In the genomic region with DNA sequence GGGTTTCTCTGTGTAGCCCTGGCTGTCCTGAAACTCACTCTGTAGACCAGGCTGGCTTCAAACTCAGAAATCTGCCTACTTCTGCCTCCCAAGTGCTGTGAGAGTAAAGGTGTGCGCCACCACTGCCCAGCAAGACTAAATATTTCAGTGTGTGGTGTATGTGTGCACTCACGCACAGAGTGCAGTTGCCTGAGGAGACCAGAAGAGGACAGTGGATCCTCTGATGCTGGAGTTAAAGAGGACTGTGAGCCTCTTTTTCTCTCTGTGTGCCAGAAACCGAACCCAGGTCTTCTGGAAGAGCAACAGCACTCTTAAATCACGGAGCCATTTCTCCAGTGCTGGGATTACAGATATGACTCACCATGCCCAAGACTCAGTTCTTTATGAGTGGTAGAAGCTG, we compare ENCODE assay signal across 14 mouse cellular contexts. TPM values are rescaled to one million over a fixed set of nuclear protein-coding genes. Genes with fewer than 3 reads are reported as not detected.
DNase-seq lines count a peak whose midpoint lies in the region; ATAC-seq and TF ChIP-seq lines count a peak whose summit lies in the region.
"Had no signal": no experiment of that assay in that cellular context is flagged by ENCODE, and none has a peak within 500 bp of the region (broad histone marks: within the 10 kb centered on the region; RNA-seq: fewer than 3 reads in every experiment).

No protein-coding gene starts in this region.

- no peaks in the 10 kb centered on the region for H3K27me3 ChIP-seq in forebrain, embryonic 14.5 days (replicated peaks; ENCODE audit: control insufficient read depth, insufficient read depth, low read length)
- H3K27me3 ChIP-seq in forebrain, embryonic 12.5 days, result no peaks in the 10 kb centered on the region
- H3K27me3 ChIP-seq in MEL (ENCODE audit: control insufficient read depth in 1 of 2, insufficient read depth in 2 of 2, low read length in 2 of 2), result no peaks in the 10 kb centered on the region
- H3K27me3 ChIP-seq: CH12.LX; heart, embryonic 12.5 days; limb, embryonic 15.5 days; midbrain, embryonic 12.5 days; Patski; stomach, embryonic 15.5 days had no signal

- no peak for TF ChIP-seq EP300 in MEL (IDR thresholded peaks at IDR 0.05; ENCODE audit: low read depth in 1 of 2, low read length in 2 of 2)

- no peak for TF ChIP-seq RAD21 in MEL (IDR thresholded peaks at IDR 0.05; ENCODE audit: low read depth, low read length)

- no peak for TF ChIP-seq POLR2A in MEL (IDR thresholded peaks at IDR 0.05; ENCODE audit: control insufficient read depth in 1 of 2, insufficient read depth in 1 of 2, low read depth in 1 of 2, low read length in 2 of 2, poor library complexity in 1 of 2)

- no peak overlapping the region for H3K9ac ChIP-seq in forebrain, embryonic 14.5 days (ENCODE audit: low read length)
- no peak overlapping the region for H3K9ac ChIP-seq in forebrain, embryonic 12.5 days
- H3K9ac ChIP-seq in MEL (ENCODE audit: control insufficient read depth, low read depth, low read length, poor library complexity, severe bottlenecking), result no peak overlapping the region
- H3K9ac ChIP-seq: heart, embryonic 12.5 days; limb, embryonic 15.5 days; midbrain, embryonic 12.5 days; stomach, embryonic 15.5 days had no signal

- H3K4me1 ChIP-seq in forebrain, embryonic 14.5 days (ENCODE audit: control insufficient read depth, insufficient read depth, low read length), result peaks cover 15% of the 10 kb centered on the region
- peaks cover 34% of the 10 kb centered on the region for H3K4me1 ChIP-seq in forebrain, embryonic 12.5 days
- no peaks in the 10 kb centered on the region; a peak in 1 of 4 replicates for H3K4me1 ChIP-seq in MEL (ENCODE audit: control insufficient read depth in 1 of 2, insufficient read depth in 2 of 2, low read length in 2 of 2)

- 97% methylated on average over 4 of the region's 4 CpGs for WGBS in forebrain, embryonic 14.5 days
- 93% methylated on average over 4 of the region's 4 CpGs for WGBS in forebrain, embryonic 12.5 days

- H3K9me3 ChIP-seq in forebrain, embryonic 14.5 days (replicated peaks; ENCODE audit: control insufficient read depth, low read length), result no peaks in the 10 kb centered on the region
- no peaks in the 10 kb centered on the region for H3K9me3 ChIP-seq in forebrain, embryonic 12.5 days
- H3K9me3 ChIP-seq in MEL (replicated peaks; ENCODE audit: insufficient read depth, low read length), result no peaks in the 10 kb centered on the region
- H3K9me3 ChIP-seq: heart, embryonic 12.5 days; limb, embryonic 15.5 days; midbrain, embryonic 12.5 days; stomach, embryonic 15.5 days had no signal

- ATAC-seq in forebrain, embryonic 14.5 days, result no peak
- no peak for ATAC-seq in forebrain, embryonic 12.5 days (ENCODE audit: low FRiP score)

- peak overlapping the region; percentile 31; the same call in 1 of the 2 replicates for H3K4me3 ChIP-seq in forebrain, embryonic 14.5 days (ENCODE audit: low read depth, low read length)
- H3K4me3 ChIP-seq in forebrain, embryonic 12.5 days (replicated peaks), result no peak overlapping the region
- H3K4me3 ChIP-seq in layer of hippocampus, adult 2 months, result no peak overlapping the region
- no peak overlapping the region for H3K4me3 ChIP-seq in MEL (ENCODE audit: control insufficient read depth in 1 of 2, insufficient read depth in 1 of 2, low read depth in 2 of 2, low read length in 2 of 2)
- H3K4me3 ChIP-seq: heart, embryonic 12.5 days had no signal

- H3K79me2 ChIP-seq in MEL (ENCODE audit: control insufficient read depth, insufficient read depth, low read length, poor library complexity), result no peaks in the 10 kb centered on the region; the same call in 1 of the 2 replicates

- H3K4me2 ChIP-seq in forebrain, embryonic 14.5 days (ENCODE audit: low read length), result peak overlapping the region; percentile 46; the same call in 1 of the 2 replicates
- H3K4me2 ChIP-seq in forebrain, embryonic 12.5 days, result no peak overlapping the region

- no peak for DNase-seq in forebrain, embryonic 14.5 days (ENCODE audit: low spot score)
- DNase-seq in layer of hippocampus, adult 2 months (ENCODE audit: low spot score in 2 of 2), result no peak
- DNase-seq in layer of hippocampus, adult 18-20 months (ENCODE audit: low spot score in 2 of 2), result no peak
- DNase-seq in 3T3-L1 (ENCODE audit: low read depth, low spot score), result peak; percentile 13
- peak; percentile 30 for DNase-seq in MEL (ENCODE audit: low read depth, low spot score)
- DNase-seq in frontal cortex, postnatal 25 days (ENCODE audit: low spot score in 2 of 2), result no peak

- peak; percentile 43 for TF ChIP-seq CTCF in layer of hippocampus, adult 2 months (conservative IDR thresholded peaks at IDR 0.05)
- peak in 2 of 3 experiments; percentile 14 to 15; a peak in 3 of 6 replicates for TF ChIP-seq CTCF in MEL (IDR thresholded peaks at IDR 0.05 in 2 of 3, conservative IDR thresholded peaks at IDR 0.05 in 1 of 3; ENCODE audit: control insufficient read depth in 1 of 3, insufficient read depth in 1 of 3, low read depth in 2 of 3, low read length in 3 of 3, poor library complexity in 1 of 3, severe bottlenecking in 1 of 3)

- 0 out of 2 replicates have a peak, but pooled peaks cover 6% of the 10 kb centered on the region for H3K36me3 ChIP-seq in forebrain, embryonic 14.5 days (ENCODE audit: control insufficient read depth, insufficient read depth, low read length)
- H3K36me3 ChIP-seq in forebrain, embryonic 12.5 days (replicated peaks), result no peaks in the 10 kb centered on the region; the same call in 1 of the 2 replicates
- H3K36me3 ChIP-seq in MEL (ENCODE audit: control insufficient read depth in 1 of 2, insufficient read depth in 2 of 2, low read length in 2 of 2), result peaks cover 0 to 4% of the 10 kb centered on the region in 2 experiments; a peak in 2 of 4 replicates

- no peak overlapping the region for H3K27ac ChIP-seq in forebrain, embryonic 14.5 days (ENCODE audit: low read depth, low read length)
- H3K27ac ChIP-seq in forebrain, embryonic 12.5 days, result no peak overlapping the region
- peak overlapping the region; percentile 90; the same call in 1 of the 2 replicates for H3K27ac ChIP-seq in layer of hippocampus, adult 2 months
- no peak overlapping the region for H3K27ac ChIP-seq in MEL (ENCODE audit: control insufficient read depth, low read depth, low read length)

TF ChIP-seq in MEL, 35 proteins besides CTCF, POLR2A, EP300 and RAD21 (continues in another document):
- TF ChIP-seq ZMIZ1 (IDR thresholded peaks at IDR 0.05; ENCODE audit: low read depth, low read length) (no peak), NRF1 (IDR thresholded peaks at IDR 0.05; ENCODE audit: insufficient read depth, low read depth, low read length, poor library complexity, severe bottlenecking) (no peak), HCFC1 (IDR thresholded peaks at IDR 0.05; ENCODE audit: low read depth, low read length) (no peak), SIN3A (IDR thresholded peaks at IDR 0.05; ENCODE audit: low read length) (no peak), RCOR1 (IDR thresholded peaks at IDR 0.05; ENCODE audit: low read depth, low read length) (no peak), GATA1 (IDR thresholded peaks at IDR 0.05; ENCODE audit: low read depth, low read length) (no peak), MAFK (IDR thresholded peaks at IDR 0.05; ENCODE audit: borderline replicate concordance, low read depth, low read length) (no peak)

RNA-seq across cellular contexts. Expression of a gene that starts 1.7 kb away (rescaled TPM):
- 3.5 and 4.4 TPM in 2 replicates for polyA plus RNA-seq in forebrain, embryonic 14.5 days (2014; fragmentation: Nextera tagmentation; extraction: Ambion mirVana)
- 2.6 and 3.2 TPM in 2 replicates for polyA plus RNA-seq in forebrain, embryonic 12.5 days (2016; fragmentation: Nextera tagmentation; extraction: Ambion mirVana)
- total RNA-seq in layer of hippocampus, adult 2 months (2021), result 100 to 1,000 TPM; 154 to 156 TPM
- total RNA-seq in layer of hippocampus, adult 18-20 months (2021), result 100 to 1,000 TPM; 173 to 175 TPM
- total RNA-seq in MEL (2012; rRNA removed), result 0.31 and 0.49 TPM in 2 replicates
- polyA plus RNA-seq in MEL (2012; ENCODE audit: insufficient read depth in 1 of 2, insufficient read length in 2 of 2, low read depth in 1 of 2, low replicate concordance in 2 of 2, missing spikeins in 1 of 2), result 1 to 10 TPM in 1 of 2 experiments, not detected in 1; 2.1 TPM
- polyA plus RNA-seq: activated CD4-positive, CD25-positive, alpha-beta regulatory T cell, adult 4 months had no signal

RNA-seq across cellular contexts. Expression of a gene that starts 18.2 kb away (rescaled TPM):
- polyA plus RNA-seq in forebrain, embryonic 14.5 days (2014; fragmentation: Nextera tagmentation; extraction: Ambion mirVana), result 9.8 and 11.0 TPM in 2 replicates
- polyA plus RNA-seq in forebrain, embryonic 12.5 days (2016; fragmentation: Nextera tagmentation; extraction: Ambion mirVana), result 14.7 and 16.4 TPM in 2 replicates
- total RNA-seq in layer of hippocampus, adult 2 months (2021), result 1 to 10 TPM; 1.9 to 4.0 TPM
- total RNA-seq in layer of hippocampus, adult 18-20 months (2021), result 1 to 10 TPM; 2.6 to 2.8 TPM
- total RNA-seq in MEL (2012; rRNA removed), result 0.39 TPM in 1 of 2 replicates, not detected in the other
- 1 to 10 TPM in 1 of 2 experiments, not detected in 1; 2.2 TPM for polyA plus RNA-seq in MEL (2012; ENCODE audit: insufficient read depth in 1 of 2, insufficient read length in 2 of 2, low read depth in 1 of 2, low replicate concordance in 2 of 2, missing spikeins in 1 of 2)
- polyA plus RNA-seq: activated CD4-positive, CD25-positive, alpha-beta regulatory T cell, adult 4 months had no signal

RNA-seq across cellular contexts. Expression of a gene that starts 30.7 kb away (rescaled TPM):
- 4.5 and 6.7 TPM in 2 replicates for polyA plus RNA-seq in forebrain, embryonic 14.5 days (2014; fragmentation: Nextera tagmentation; extraction: Ambion mirVana)
- 10.0 and 10.9 TPM in 2 replicates for polyA plus RNA-seq in forebrain, embryonic 12.5 days (2016; fragmentation: Nextera tagmentation; extraction: Ambion mirVana)
- total RNA-seq in layer of hippocampus, adult 2 months (2021), result 1 to 10 TPM; 6.5 to 7.3 TPM
- 1 to 10 TPM; 4.7 to 6.1 TPM for total RNA-seq in layer of hippocampus, adult 18-20 months (2021)
- total RNA-seq in MEL (2012; rRNA removed), result 2.1 and 2.9 TPM in 2 replicates
- 1 to 10 TPM in 1 of 2 experiments, not detected in 1; 8.7 TPM for polyA plus RNA-seq in MEL (2012; ENCODE audit: insufficient read depth in 1 of 2, insufficient read length in 2 of 2, low read depth in 1 of 2, low replicate concordance in 2 of 2, missing spikeins in 1 of 2)

RNA-seq across cellular contexts. Expression of a gene that starts 32.9 kb away (rescaled TPM):
- 0.12 and 0.22 TPM in 2 replicates for polyA plus RNA-seq in forebrain, embryonic 14.5 days (2014; fragmentation: Nextera tagmentation; extraction: Ambion mirVana)
- polyA plus RNA-seq in forebrain, embryonic 12.5 days (2016; fragmentation: Nextera tagmentation; extraction: Ambion mirVana), result 0.24 and 0.51 TPM in 2 replicates
- total RNA-seq in layer of hippocampus, adult 2 months (2021), result under 1 TPM; 0.10 to 0.20 TPM
- total RNA-seq in layer of hippocampus, adult 18-20 months (2021), result under 1 TPM in 1 of 2 experiments, not detected in 1; 0.10 TPM
- 19.6 and 22.8 TPM in 2 replicates for total RNA-seq in MEL (2012; rRNA removed)
- 10 to 100 TPM in 1 of 2 experiments, not detected in 1; 23.7 TPM for polyA plus RNA-seq in MEL (2012; ENCODE audit: insufficient read depth in 1 of 2, insufficient read length in 2 of 2, low read depth in 1 of 2, low replicate concordance in 2 of 2, missing spikeins in 1 of 2)
- polyA plus RNA-seq: Patski had no signal

RNA-seq across cellular contexts. Expression of a gene that starts 50.5 kb away (rescaled TPM):
- polyA plus RNA-seq in forebrain, embryonic 14.5 days (2014; fragmentation: Nextera tagmentation; extraction: Ambion mirVana), result 473 and 491 TPM in 2 replicates
- polyA plus RNA-seq in forebrain, embryonic 12.5 days (2016; fragmentation: Nextera tagmentation; extraction: Ambion mirVana), result 227 and 234 TPM in 2 replicates
- 1,000 to 10,000 TPM; 2,074 to 2,160 TPM for total RNA-seq in layer of hippocampus, adult 2 months (2021)
- 1,000 to 10,000 TPM; 2,132 to 2,161 TPM for total RNA-seq in layer of hippocampus, adult 18-20 months (2021)
- total RNA-seq in MEL (2012; rRNA removed), result 450 and 482 TPM in 2 replicates
- polyA plus RNA-seq in MEL (2012; ENCODE audit: insufficient read depth in 1 of 2, insufficient read length in 2 of 2, low read depth in 1 of 2, low replicate concordance in 2 of 2, missing spikeins in 1 of 2), result 1,000 to 10,000 TPM in 1 of 2 experiments, 100 to 1,000 TPM in 1; 515 to 1,030 TPM

Comparison
In these comparisons a context has a peak if more than half of its experiments do, and no peak if none do; other contexts are left out.
1. DNase-seq: peak in 3T3-L1 (single experiment) and MEL (single experiment); none in forebrain, embryonic 14.5 days (single experiment), layer of hippocampus, adult 2 months (0 of 2), layer of hippocampus, adult 18-20 months (0 of 2) and frontal cortex, postnatal 25 days (0 of 2).
2. RNA of a gene that starts 1.7 kb away (total RNA-seq): 173 to 175 TPM in layer of hippocampus, adult 18-20 months and 154 to 156 TPM in layer of hippocampus, adult 2 months; 0.31 to 0.49 TPM in MEL; every median in the first group is over 100 times any median in the second.